Mouse (Mus musculus): ENCODE measurements around the gene Grik4.

Grik4 gene

DNA sequence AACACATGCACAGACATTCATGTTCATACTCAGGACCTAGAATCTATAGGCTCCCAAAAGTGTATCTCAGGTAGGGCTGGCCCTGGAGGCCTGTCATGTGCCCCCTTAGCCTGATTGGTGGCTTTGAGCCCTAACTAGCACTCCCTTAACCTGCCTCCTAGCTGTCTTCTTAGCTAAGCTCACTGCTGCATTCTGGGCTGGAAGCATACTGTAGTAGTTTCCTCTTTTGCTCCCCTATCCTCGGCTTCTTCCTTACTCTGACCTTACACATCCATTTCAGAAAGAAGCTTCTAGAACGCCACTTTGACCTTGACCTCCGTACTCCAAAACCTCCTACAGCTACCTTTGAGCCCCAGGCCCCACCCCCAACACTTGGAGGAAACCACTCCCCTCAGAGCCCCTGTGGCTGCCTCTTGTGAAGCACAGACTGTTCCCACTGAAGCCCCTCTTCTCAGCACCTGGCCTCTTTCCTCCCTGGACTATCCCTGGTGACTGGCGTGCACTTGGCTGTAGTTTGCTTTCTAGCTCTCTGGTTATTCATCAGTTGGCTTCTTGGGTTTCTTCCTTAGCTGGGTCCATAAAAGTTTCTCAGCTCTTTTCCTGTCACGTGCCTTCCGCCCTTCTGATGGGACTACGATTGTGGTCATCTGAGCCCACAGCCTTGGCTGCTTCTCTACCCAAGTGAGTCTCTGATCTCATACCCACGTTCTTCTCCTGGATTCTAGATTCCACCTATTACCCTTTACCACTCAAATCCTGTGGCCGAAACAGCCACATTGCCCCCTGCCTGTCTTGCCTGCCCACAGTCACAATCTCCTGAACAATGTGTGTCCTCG lies 84.1 kb downstream of the Grik4 start:
- no peak for DNase-seq (ENCODE audit: low read depth, low spot score)

DNA sequence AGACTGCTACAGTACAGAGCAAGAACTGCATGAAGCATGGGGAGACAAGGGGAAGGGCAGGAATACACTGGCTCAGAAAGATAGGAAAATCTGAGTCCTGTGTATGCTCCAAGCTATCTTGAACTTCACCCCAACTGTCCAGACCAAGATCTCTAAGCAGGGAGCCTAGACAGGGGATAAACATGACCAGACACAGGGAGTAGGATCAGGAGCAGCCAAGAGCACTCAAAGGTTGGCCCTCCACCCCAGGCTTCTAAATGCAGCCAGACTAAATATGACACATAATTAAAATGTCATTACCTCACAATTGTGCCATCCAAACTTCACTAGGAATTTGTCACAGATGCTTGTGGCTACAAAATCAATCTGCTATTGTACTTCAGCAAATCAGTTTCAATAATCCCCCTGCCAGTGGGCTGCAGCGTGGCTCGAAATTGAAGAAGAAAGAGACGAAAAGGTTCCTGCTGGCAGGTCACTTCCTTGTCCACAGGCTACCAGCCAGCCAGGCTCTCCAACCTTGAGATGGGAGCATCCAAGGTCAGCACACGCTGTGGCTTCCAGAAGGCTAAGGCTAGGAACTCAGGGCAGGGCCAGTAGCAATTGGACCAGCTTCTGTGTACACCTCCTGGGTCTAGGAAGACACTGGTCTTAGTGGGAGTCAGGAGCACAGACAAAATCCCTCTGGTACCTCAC lies 85.1 kb downstream of the Grik4 start:
- DNase-seq (ENCODE audit: low read depth, low spot score), result no peak

DNA sequence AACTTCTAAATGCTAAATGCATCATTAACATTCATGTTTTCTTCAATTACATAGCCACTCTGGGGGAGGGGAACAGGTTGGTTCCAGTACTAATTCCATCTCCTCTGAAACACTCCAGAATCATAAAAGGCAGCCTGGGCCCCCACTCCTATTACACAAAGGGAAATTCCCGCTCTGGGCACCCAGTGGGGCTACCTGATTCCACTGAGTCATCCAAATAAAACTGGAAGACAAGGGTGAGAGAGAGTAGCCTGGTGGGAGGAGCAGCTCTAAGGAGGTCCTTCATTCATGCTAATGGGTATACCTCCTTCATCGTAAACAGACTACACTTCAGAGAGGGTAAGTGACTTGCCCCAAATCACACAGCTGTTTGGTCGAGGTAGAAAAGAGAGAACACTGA lies 85.7 kb downstream of the Grik4 start:
- no peak for DNase-seq (ENCODE audit: low read depth, low spot score)

DNA sequence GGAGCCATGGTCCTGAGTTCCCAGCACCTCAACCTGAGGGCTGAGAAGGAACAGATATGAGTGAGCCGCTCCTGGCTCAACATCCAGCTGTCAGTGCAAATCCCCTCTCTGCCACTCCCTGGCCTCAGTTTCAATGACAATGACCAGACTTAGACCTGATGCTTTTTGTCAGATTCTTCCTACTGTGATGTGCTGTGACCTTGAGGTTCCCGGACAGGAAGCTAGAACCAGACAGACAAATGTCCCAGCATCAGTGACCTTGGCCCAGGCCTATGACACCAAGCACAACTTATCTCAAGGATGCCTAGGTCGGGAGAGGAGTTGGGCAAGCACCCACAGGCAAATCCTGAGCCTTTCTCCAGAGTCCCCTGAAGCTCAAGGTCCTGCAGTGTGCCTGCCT lies 86.5 kb downstream of the Grik4 start:
- DNase-seq (ENCODE audit: low read depth, low spot score), result no peak

DNA sequence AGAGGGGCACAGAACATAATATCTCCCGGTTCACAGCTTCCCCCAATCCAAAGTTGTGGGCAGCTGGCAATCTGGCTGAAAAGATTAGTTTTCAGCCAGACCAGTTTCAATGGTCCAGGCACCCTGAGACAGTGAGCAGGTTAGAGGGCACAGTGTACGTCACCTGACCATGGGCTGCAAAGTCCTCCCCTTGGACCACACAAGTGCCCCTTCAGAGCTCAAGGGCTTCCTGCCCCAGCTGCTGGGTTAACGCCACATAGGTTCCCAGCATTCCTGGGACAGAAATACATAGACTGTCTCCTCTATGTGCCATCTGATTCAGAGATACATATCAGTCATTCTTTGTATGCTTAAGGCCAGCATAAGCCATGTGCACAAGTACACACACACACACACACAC lies 91.2 kb downstream of the Grik4 start:
- no peak for DNase-seq (ENCODE audit: low read depth, low spot score)

DNA sequence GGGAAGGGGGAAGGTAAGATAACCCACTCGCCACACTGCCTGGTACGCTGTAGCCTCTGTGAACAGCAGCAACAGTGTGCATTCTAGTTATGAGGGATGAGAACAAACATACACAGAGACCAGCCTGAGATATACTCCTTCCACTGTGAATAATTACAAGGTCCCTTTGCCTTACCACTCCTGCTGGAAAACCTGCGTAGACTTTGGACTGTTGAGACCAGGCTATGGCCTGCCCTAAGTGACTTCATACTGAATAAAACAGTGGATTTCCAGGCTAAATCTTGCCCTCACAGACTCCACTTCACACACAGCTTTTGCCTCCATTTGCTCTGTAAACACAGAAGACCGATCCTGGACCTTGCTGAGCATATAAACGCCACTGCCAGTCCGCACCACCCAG lies 94.2 kb downstream of the Grik4 start:
- no peak for DNase-seq (ENCODE audit: low read depth, low spot score)

DNA sequence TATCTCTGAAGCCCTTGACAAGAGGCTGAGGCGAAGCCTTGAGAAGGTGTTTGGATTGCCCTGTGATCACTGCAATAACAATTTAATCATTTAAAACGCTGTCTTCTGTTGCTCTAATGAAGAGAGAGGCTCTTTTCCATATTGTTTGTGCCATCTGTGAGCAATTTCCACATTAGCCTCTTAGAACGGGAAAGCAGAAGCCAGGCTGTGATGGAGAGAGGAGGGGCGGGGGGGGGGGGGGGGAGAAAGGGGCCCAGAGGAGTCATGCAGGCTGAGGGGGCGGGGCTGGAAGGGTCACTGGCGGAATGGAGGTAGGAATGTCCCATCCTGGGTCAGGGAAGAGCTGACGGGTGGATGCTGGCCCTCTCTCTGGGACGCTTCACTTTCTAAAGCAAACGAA lies 96.2 kb downstream of the Grik4 start:
- no peak for DNase-seq (ENCODE audit: low read depth, low spot score)

DNA sequence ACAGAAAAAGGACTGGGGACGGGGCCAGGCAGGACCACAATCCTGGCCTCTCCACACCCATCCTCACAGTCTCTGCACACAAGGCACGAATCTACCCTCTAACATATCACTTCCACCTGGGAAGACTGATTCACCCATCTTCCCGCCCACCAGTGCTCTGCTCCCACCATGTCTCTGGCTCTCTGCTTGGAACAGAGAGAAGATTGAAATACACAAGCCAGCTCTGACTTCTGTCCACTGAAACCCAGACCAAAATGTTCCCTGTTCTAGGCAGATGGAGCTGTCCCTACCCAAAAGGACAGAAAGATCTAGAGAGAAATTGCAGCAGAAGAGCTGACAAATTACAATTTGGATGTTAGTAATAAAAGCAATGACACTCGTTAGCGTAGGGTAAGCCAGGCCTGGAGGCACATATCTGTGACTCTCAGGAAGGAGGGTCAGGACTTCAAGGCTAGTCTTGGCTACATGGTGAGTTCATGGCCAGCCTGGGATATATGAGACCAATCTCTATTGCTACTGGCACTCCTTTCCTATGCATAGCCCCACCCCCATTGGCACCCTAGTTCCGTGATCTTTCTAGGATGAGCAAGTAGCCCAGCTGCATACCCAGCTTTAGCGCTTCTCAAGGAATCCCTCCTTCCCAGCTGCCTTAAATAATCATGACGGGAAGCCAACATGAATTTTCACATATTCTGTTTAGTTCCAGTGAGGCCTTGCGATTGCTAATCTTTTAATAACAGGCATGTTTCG lies 97.4 kb downstream of the Grik4 start:
- no peak for DNase-seq (ENCODE audit: low read depth, low spot score)

DNA sequence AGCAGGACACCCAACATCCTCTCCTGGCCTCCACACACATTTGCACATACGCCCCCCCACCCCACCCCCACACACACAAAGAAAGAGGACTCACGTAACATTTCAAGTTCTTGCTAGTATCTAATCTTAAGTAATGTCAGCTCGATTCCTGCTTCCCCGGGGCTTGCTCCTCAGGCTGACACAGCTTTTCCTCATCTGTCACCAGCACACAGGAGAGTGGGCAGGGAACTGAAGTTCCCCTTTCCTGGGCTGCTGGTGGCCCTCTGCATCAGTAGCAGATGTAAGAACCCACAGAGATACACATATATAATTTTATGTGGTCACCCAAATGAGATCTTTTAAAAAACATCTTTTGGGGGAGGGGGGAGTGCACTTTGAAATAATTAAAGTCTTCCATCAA lies 98.2 kb downstream of the Grik4 start:
- no peak for DNase-seq (ENCODE audit: low read depth, low spot score)

DNA sequence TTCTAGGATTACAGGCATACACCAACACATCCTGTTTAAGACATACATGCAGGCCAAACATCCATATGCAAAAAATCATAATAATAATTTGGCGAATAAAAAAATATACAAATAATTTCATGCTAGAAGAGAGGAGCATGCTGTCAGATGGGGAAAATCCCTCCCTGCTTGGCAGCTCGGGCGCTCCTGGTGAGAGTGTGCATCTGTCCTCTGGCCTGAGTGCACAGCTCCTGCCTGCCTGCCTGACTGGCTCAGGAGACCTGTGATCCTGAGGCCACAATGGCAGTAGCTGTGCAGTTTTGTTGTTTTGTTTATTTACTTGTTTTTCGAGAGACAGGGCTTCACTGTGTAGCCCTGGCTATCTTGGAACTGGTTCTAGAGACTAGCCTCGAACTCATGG lies 100.0 kb downstream of the Grik4 start:
- no peak for DNase-seq (ENCODE audit: low read depth, low spot score)

DNA sequence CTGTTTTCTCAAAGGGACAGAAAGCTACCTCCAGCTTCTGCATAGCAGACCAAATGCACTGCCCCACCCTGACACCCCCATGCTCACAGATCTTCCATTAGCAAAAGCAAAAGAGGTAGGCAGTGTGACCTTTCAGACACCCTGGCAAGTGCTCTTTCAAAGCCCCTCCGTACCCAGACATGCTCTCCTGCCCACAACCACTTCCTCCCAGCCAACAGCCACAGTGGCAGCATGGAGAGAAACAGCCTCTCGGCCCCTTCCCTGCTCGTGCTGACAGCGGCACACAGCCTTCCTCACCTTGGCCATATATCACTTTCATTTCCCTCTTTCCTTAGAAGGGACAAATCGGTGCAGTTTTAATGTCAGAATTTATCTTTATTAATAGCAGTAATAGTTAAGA lies 106.0 kb downstream of the Grik4 start:
- DNase-seq (ENCODE audit: low read depth, low spot score), result no peak

DNA sequence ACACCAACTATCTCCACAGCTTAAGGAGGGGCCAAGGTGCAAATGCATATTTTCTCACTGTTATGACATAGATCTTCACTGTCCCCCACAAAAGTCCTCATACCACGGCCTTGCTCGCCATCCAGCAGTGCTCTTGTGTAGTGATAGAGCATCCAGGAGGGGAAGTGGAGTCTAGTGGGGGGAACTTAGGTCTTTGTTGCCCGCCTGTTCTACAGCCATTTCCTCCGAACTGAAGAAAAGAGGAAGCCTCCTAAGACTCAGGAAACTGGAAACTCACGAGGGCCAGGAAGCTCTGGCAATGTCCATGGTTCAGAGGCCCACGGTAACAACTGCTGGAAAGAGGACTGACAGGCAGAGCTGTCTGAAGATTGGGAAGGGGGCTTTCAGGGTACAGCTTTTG lies 106.8 kb downstream of the Grik4 start:
- DNase-seq (ENCODE audit: low read depth, low spot score), result no peak

DNA sequence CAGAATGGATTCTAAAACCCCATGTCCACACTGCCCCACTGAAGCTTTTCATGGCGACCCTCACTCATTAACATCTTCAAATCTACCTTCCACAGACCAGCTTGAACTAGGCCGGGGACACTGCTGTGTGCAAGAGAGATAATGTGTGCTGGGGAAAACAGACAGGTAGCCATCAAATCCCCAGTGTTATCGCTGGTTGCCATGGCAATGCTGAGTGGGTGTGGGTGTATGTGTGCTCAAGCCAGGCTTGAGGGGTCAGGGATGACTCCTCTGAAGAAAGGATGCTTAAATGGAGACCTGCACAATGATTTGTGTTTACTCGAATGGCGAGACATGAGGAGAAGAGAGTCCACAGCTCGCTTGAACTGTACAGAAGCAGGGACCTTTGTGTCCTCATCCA lies 112.7 kb downstream of the Grik4 start:
- no peak for DNase-seq (ENCODE audit: low read depth, low spot score)

DNA sequence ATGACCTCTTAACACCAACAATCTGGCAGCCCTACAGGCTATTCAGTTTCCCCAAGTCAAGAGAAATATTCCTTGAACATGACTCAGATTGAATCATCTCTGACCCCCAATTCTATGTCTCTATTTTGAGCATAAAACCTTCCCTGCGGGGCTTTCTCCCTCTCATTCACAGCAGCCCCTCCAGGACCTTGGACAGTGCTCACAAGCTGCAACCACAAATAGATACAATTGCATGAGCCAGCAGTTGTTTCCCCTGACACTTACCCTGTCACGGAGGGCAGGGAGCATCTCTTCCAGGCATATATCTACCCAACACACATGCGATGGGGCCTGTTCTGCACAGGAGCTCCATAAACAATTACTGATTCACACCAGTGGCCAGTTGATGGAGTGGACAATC lies 125.0 kb downstream of the Grik4 start:
- no peak for DNase-seq (ENCODE audit: low read depth, low spot score)

DNA sequence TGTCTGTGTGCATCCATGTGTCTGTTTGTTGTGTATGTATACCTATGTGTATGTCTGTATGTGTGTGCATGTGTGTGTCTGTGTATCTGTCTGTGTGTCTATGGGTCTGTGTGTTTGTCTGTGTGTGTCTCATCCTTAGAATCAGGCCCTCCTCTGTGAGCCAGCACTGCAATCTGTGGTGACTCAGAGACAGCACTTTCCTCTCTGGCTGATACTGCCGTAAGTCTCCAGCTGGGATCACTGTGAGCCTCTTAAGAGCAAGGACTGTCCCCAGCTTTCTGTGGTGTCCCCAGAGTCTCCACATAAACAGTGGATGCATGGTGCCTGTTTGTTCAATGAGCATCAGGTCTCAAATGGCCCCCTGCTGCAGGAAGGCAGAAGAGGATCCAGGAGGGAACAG lies 127.5 kb downstream of the Grik4 start:
- no peak for DNase-seq (ENCODE audit: low read depth, low spot score)

DNA sequence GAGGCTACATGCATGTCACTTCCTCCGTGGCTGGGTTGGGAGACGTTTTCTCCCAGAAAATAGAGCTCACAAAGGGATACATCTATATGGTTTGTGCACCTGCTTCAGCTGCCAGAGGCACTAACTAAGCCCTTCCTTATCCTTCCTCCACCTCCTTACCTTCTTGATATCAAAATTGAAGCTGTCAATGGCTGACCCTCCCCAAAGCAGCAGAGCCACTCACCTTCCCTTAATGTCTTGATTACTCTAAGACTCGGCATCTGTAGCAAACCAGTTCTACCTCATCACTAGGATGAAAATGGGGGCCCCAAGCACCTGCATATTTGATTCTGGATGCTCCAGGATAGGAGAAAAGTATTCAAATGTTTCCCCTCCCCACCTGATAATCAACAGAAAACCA lies 135.1 kb downstream of the Grik4 start:
- no peak for DNase-seq (ENCODE audit: low read depth, low spot score)

DNA sequence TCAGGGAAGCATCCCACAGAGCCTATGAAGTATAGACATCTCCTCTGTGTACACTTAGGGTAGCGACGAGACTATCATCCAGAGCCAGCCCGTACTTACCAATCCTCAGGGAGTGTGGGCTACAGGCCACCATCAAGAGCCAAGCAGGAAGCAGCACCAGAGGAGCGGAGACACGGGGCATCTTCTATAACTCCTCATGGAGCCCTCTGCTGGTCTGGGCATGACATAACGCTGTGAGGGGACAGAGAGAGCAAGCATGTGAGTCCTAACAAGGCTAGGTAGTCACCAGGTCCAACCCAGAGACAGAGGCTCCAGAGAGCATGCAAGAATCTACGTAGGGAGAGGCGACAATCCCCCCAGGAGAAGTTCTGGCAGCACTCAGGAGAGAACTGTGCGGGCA lies 135.9 kb downstream of the Grik4 start:
- no peak for DNase-seq (ENCODE audit: low read depth, low spot score)

DNA sequence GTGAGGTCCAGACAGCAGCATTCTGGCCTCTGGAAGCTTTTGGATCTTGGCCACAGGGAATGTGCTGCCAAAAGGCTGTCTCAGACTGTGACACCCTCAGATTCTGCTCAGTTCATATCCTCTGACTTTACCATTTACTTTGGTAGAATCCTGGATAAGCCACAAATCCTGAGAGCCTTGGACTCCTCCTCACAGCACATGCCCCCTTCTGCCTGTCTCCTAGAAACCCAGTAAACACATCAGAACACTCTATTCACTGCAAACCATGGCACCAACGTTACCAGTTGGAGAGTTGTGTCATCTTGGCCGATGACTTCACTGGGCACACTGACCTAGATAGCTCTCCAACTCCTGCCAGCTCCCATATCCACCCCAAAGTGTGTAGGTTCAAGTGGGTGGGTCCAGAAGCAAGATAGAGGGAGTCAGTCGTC lies 141.2 kb downstream of the Grik4 start:
- DNase-seq (ENCODE audit: low read depth, low spot score), result no peak

DNA sequence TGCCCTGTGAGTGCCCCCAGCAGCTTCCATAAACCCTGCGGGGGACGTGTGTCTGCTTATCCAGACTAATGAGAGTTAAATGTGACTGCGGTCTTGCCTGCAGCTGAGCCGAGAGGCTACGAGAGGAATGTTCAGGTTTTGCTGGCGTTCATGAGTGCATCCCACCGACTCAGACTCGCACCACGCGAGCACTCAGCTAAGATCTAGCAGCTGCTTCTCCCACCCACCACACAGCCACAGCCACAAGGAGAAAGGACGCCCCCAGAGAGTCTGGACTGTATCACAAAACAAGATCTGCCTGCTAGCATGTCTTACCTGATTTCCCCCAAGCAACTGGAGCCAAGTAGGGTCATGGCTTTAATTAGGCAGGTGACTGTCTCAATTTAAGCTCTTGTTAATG lies 142.4 kb downstream of the Grik4 start:
- no peak for DNase-seq (ENCODE audit: low read depth, low spot score)

DNA sequence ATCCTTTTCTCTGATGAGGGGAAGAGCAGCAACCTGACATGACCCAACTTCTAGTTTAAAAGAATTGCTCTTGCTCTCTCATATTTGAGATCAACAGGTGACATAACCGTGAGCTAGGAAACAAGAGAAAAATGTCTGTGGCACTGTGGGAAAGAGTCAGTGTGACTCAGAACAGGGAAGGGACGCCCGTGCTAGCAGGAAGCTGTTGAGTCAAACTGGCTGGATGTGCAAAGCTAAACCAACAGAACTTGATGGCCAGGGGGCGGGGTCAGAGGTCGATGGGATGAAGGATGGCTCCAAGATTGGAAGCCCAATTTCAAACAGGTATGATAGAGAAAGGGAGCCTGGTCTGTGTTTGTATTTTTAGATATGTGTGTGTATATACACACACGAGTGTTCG lies 144.2 kb downstream of the Grik4 start:
- no peak for DNase-seq (ENCODE audit: low read depth, low spot score)

DNA sequence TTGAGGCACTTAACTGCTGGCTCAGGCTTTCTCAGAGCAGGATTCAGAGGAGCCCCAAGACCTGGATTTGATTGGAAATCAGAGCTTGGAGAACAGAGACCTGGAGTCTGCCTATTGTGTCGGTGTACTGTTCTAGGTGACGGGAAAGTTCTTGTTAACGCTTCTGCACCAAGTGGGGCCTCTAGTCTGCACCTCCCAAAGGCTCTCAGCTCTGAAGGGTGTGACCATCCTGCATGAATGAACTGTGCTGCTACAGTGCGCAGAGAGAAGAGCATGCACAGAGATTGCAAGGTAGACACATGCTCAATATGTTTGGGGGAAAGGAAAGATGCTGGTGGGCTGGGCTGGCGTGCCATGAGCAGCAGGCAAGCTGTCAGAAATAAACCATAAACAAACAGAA lies 144.6 kb downstream of the Grik4 start:
- DNase-seq (ENCODE audit: low read depth, low spot score), result no peak

DNA sequence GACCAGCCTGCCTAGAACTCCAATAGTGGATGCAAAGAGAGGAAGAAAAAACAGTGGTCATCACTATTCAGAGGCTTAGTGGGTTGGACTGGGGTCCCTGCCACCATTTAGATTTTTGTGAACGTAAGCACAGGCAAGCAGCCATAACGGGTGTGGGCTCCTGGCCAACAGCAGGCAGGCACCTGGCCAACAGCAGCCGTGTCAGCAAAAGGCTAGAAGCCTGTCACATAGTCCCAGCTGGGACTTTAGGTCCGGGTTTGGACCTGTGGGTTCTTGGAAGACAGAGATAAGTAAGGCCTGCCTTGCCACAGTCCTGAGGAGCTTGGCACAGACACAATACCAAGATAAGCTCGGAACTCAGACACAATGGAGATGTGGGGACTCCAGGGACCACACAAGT lies 145.1 kb downstream of the Grik4 start:
- DNase-seq (ENCODE audit: low read depth, low spot score), result no peak

DNA sequence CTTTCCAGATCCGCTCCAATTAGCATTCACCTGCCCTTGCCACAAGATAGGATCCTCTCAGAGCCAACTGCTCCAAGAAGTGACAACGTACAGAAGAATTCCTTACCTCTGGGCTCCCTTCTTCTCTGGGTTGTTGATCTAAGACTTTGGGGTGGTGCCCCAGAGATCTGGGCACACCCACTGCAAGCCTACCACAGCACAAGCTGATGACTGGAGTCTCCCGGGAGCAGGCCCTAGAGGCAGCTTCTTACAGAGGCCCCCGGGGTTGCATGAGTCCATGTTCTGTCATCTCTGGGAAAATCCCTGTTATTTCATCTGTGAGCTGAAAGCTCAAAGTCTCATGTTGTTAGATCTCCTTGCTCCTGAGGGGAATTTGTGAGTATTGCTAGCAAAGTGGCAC lies 146.0 kb downstream of the Grik4 start:
- no peak for DNase-seq (ENCODE audit: low read depth, low spot score)
